Mouse (Mus musculus) embryo, embryonic 9.5 days (tissue): ENCODE data around the gene Sh3pxd2b.

ENCODE experiments used
- DNase-seq: peaks from one replicate; pipeline ENCODE4 v3.0.0-alpha.2; 2017; ENCODE audit errors: extremely low spot score

Sh3pxd2b gene

GRCm38 (mm10) chr11:32425043-32425658 lies 77.5 kb downstream of the Sh3pxd2b start:
- no peak for DNase-seq

- no peak for DNase-seq
Measured at GRCm38 (mm10) chr11:32427537-32427936, 79.9 kb downstream of the Sh3pxd2b start.

GRCm38 (mm10) chr11:32435410-32436060 lies 87.9 kb downstream of the Sh3pxd2b start:
- DNase-seq = peak; percentile 29

GRCm38 (mm10) chr11:32442576-32442975 lies 95.0 kb downstream of the Sh3pxd2b start:
- DNase-seq = no peak

- DNase-seq = no peak
Measured at GRCm38 (mm10) chr11:32444266-32444665, 96.6 kb downstream of the Sh3pxd2b start.

- no peak for DNase-seq
Measured at GRCm38 (mm10) chr11:32445135-32445534, 97.5 kb downstream of the Sh3pxd2b start.

GRCm38 (mm10) chr11:32445637-32446226 lies 98.1 kb downstream of the Sh3pxd2b start:
- no peak for DNase-seq

- DNase-seq = peak; percentile 39
Measured at GRCm38 (mm10) chr11:32450216-32450615, 102.6 kb downstream of the Sh3pxd2b start.

GRCm38 (mm10) chr11:32451306-32451705 lies 103.7 kb downstream of the Sh3pxd2b start:
- DNase-seq = no peak

- DNase-seq = no peak
Measured at GRCm38 (mm10) chr11:32452745-32453144, 105.1 kb downstream of the Sh3pxd2b start.

- no peak for DNase-seq
Measured at GRCm38 (mm10) chr11:32453353-32453915, 105.8 kb downstream of the Sh3pxd2b start.

GRCm38 (mm10) chr11:32454231-32454799 lies 106.7 kb downstream of the Sh3pxd2b start:
- DNase-seq = no peak

GRCm38 (mm10) chr11:32454800-32455506 lies 107.3 kb downstream of the Sh3pxd2b start, which contains the start of gene Ubtd2:
Gene Ubtd2 (plus strand): TSS chr11:32455370.
- peak; percentile 99 for DNase-seq

- DNase-seq = peak; percentile 68
Measured at GRCm38 (mm10) chr11:32455507-32456141, 108.0 kb downstream of the Sh3pxd2b start.

- DNase-seq = no peak
Measured at GRCm38 (mm10) chr11:32456356-32456755, 108.7 kb downstream of the Sh3pxd2b start.

GRCm38 (mm10) chr11:32464282-32464681 lies 116.7 kb downstream of the Sh3pxd2b start:
- DNase-seq = no peak

- no peak for DNase-seq
Measured at GRCm38 (mm10) chr11:32471925-32472324, 124.3 kb downstream of the Sh3pxd2b start.

GRCm38 (mm10) chr11:32474725-32475124 lies 127.1 kb downstream of the Sh3pxd2b start:
- DNase-seq = no peak

- no peak for DNase-seq
Measured at GRCm38 (mm10) chr11:32475487-32476236, 128.0 kb downstream of the Sh3pxd2b start.
